Mouse (Mus musculus) heart, postnatal 0 days (tissue): Measurements from ENCODE around the gene Chchd5. TPM values are rescaled to one million over a fixed set of nuclear protein-coding genes. Genes with fewer than 3 reads are reported as not detected.

ENCODE experiments used
- ATAC-seq: fragments of 200-750 bp; cut with Nextera tagmentation; 2 replicates; pipeline ENCODE4 v1.8.0; 2017; ENCODE audit warnings: low read depth, moderate number of reproducible peaks, moderate library complexity; ENCODE audit not compliant: insufficient read depth
- DNase-seq: peaks from one replicate; pipeline ENCODE4 v3.0.0-alpha.2; 2016; ENCODE audit warnings: low spot score
- H3K27ac ChIP-seq: fragments of 300-500 bp; sonication (generic); 2 replicates; pipeline ENCODE4 v1.5.1; 2014; ENCODE audit warnings: low read depth, mild to moderate bottlenecking
- H3K27me3 ChIP-seq: fragments of 300-500 bp; sonication (generic); 2 replicates; pipeline ENCODE4 v1.6.1; 2014; ENCODE audit warnings: low read length, mixed read lengths; ENCODE audit not compliant: control insufficient read depth, insufficient read depth
- H3K36me3 ChIP-seq: fragments of 300-500 bp; sonication (generic); replicated peaks from 2 replicates; pipeline ENCODE4 v1.6.1; 2014; ENCODE audit warnings: low read length, mixed read lengths; ENCODE audit not compliant: control insufficient read depth, insufficient read depth
- H3K4me1 ChIP-seq: fragments of 300-500 bp; sonication (generic); 2 replicates; pipeline ENCODE4 v1.6.1; 2014; ENCODE audit warnings: antibody characterized with exemption; ENCODE audit not compliant: control insufficient read depth, insufficient read depth
- H3K4me2 ChIP-seq: fragments of 300-500 bp; sonication (generic); 2 replicates; pipeline ENCODE4 v1.6.1; 2014; ENCODE audit warnings: low read depth, mild to moderate bottlenecking, low read length, moderate library complexity
- H3K4me3 ChIP-seq: fragments of 300-500 bp; sonication (generic); 2 replicates; pipeline ENCODE4 v1.5.1; 2014; ENCODE audit warnings: low read depth, low read length
- H3K9ac ChIP-seq: fragments of 300-500 bp; sonication (generic); replicated peaks from 2 replicates; pipeline ENCODE4 v1.6.1; 2014; ENCODE audit warnings: low read depth, low read length, mixed read lengths
- H3K9me3 ChIP-seq: fragments of 300-500 bp; sonication (generic); replicated peaks from 2 replicates; pipeline ENCODE4 v1.6.1; 2016; ENCODE audit warnings: low read length; ENCODE audit not compliant: control insufficient read depth
- CTCF ChIP-seq: IDR thresholded peaks from 2 replicates; pipeline ENCODE4 v1.5.1; 2016; ENCODE audit warnings: antibody characterized with exemption, control low read depth, low read depth
- EP300 ChIP-seq: IDR thresholded peaks from 2 replicates; pipeline ENCODE4 v1.6.1; 2016; ENCODE audit warnings: antibody characterized with exemption, low read depth
- WGBS: fragments of 180-500 bp; shearing (Covaris S2); extraction: QIAGEN DNeasy Blood & Tissue Kit; methylation state at CpG from one replicate; pipeline ENCODE4 v1.1.7; 2014; 5-methylcytosine and 5-hydroxymethylcytosine counted together
- polyA plus RNA-seq: library from polyadenylated mRNA; unstranded; fragments of >200 nt; fragmentation: Nextera tagmentation; extraction: Ambion mirVana; gene quantifications from 2 replicates; pipeline ENCODE4 v1.2.1, GENCODE M21; 2015
- total RNA-seq: library from RNA; depleted of rRNA; stranded (reverse); fragments of >200 nt; gene quantifications from 2 replicates; pipeline ENCODE4 v1.2.3, GENCODE M21; 2014; ENCODE audit warnings: low replicate concordance; rRNA removed

Gene Chchd5
- total and polyA plus RNA-seq, 2 experiments from 2014 or later, result 17.6 to 19.4 TPM

DNA sequence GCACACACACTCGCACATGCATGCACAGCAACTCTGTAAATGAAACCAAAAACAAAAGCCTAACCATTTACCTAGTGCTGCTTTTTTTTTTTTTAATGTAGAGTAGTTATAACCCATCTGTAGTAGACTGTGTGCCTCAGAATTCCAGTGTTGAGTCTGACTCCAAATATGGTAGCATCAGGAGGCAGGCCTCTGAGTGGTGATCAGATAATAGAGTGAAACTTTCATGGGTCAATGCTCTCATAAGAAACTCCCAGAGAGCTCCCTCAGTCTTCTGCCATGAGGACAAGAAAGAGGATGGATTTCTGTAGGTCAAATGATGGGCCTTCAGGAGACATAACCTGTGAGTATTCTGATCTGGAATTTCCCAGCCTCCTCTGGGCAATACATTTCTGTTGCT is 52.9 kb downstream of the Chchd5 start:
- ATAC-seq (no peak), DNase-seq (no peak)
- no peaks in the 10 kb centered on the region for H3K36me3 ChIP-seq
- TF ChIP-seq CTCF (no peak), EP300 (no peak)
- H3K4me1 ChIP-seq, result no peaks in the 10 kb centered on the region
- H3K4me3 ChIP-seq, result no peak overlapping the region
- H3K9ac ChIP-seq, result no peak overlapping the region
- H3K27ac ChIP-seq, result 0 out of 2 replicates have a peak overlapping the region, but pooled peaks have one; percentile 4
- peak overlapping the region; percentile 14; the same call in 1 of the 2 replicates for H3K4me2 ChIP-seq
- 94% methylated on average over 1 of the region's 1 CpGs for WGBS
- no peaks in the 10 kb centered on the region for H3K27me3 ChIP-seq
- H3K9me3 ChIP-seq, result no peaks in the 10 kb centered on the region

DNA sequence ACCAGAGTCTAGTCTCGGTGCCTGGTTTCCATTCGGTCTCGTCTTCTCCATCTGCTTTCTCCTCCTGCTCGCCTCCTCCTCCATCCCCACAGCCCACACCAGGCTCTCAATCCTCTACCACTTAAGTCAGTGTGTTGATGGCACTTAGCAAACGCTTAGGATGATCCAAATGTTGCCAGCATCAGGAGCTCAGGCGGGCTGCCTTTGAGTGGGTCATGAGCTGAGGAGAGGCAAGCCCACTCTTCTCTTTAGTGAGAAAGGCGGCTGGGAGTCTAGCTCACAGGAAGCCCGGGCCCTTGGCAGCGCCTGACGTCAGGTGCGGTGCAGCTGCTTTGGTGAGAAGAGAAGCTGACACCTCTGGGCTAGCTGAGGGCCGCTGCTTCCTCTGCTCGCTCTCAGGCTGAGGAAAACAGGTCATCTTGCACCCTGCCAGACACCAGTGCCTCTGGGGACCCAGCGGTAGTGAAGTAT is 54.1 kb downstream of the Chchd5 start:
- H3K27ac ChIP-seq, result peak overlapping the region; percentile 51; the same call in 1 of the 2 replicates
- ATAC-seq (no peak), DNase-seq (no peak)
- H3K4me1 ChIP-seq, result no peaks in the 10 kb centered on the region
- H3K4me3 ChIP-seq, result no peak overlapping the region; the same call in 1 of the 2 replicates
- H3K9ac ChIP-seq, result no peak overlapping the region
- H3K9me3 ChIP-seq, result no peaks in the 10 kb centered on the region
- TF ChIP-seq EP300, result no peak
- no peak for TF ChIP-seq CTCF
- no peaks in the 10 kb centered on the region for H3K27me3 ChIP-seq
- no peaks in the 10 kb centered on the region for H3K36me3 ChIP-seq
- WGBS, result 46% methylated on average over 14 of the region's 14 CpGs
- H3K4me2 ChIP-seq, result no peak overlapping the region

Other genes starting within 250 kb of the Chchd5 start
- 1.4 TPM in 1 of 2 replicates, not detected in the other for gene Zc3h8, start 185.6 kb upstream of the Chchd5 start, total RNA-seq
- 6.8 and 7.3 TPM in 2 replicates for gene Zc3h8, start 185.6 kb upstream of the Chchd5 start, polyA plus RNA-seq
- 1.7 and 1.8 TPM in 2 replicates for gene Zc3h6, start 162.3 kb upstream of the Chchd5 start, total RNA-seq
- 3.0 and 3.2 TPM in 2 replicates for gene Zc3h6, start 162.3 kb upstream of the Chchd5 start, polyA plus RNA-seq
- 7.7 and 31.0 TPM in 2 replicates for gene Gm10762, start 162.0 kb upstream of the Chchd5 start, total RNA-seq
- gene Gm10762, start 162.0 kb upstream of the Chchd5 start, polyA plus RNA-seq, result 15.0 and 19.0 TPM in 2 replicates
- gene Vinac1, start 81.5 kb upstream of the Chchd5 start, total RNA-seq, result 0.54 TPM in 1 of 2 replicates, not detected in the other
- 0.03 TPM in 1 of 2 replicates, not detected in the other for gene Vinac1, start 81.5 kb upstream of the Chchd5 start, polyA plus RNA-seq
- gene Ttl, start 63.8 kb upstream of the Chchd5 start, total RNA-seq, result 7.1 and 9.4 TPM in 2 replicates
- 5.6 and 6.4 TPM in 2 replicates for gene Ttl, start 63.8 kb upstream of the Chchd5 start, polyA plus RNA-seq
- gene Polr1b, start 28.7 kb upstream of the Chchd5 start, total RNA-seq, result 13.6 and 15.8 TPM in 2 replicates
- gene Polr1b, start 28.7 kb upstream of the Chchd5 start, polyA plus RNA-seq, result 6.8 and 7.6 TPM in 2 replicates
- 37.1 and 46.8 TPM in 2 replicates for gene Slc20a1, start 69.1 kb downstream of the Chchd5 start, total RNA-seq
- gene Slc20a1, start 69.1 kb downstream of the Chchd5 start, polyA plus RNA-seq, result 7.0 and 8.7 TPM in 2 replicates
- 16.2 and 28.9 TPM in 2 replicates for gene Ckap2l, start 167.5 kb downstream of the Chchd5 start, total RNA-seq
- 12.3 and 12.6 TPM in 2 replicates for gene Ckap2l, start 167.5 kb downstream of the Chchd5 start, polyA plus RNA-seq
- 1.4 TPM in 1 of 2 replicates, not detected in the other for gene Il1a, start 180.3 kb downstream of the Chchd5 start, total RNA-seq
- 0.12 and 0.30 TPM in 2 replicates for gene Il1a, start 180.3 kb downstream of the Chchd5 start, polyA plus RNA-seq
- 0.62 TPM in 1 of 2 replicates, not detected in the other for gene Il1b, start 241.4 kb downstream of the Chchd5 start, total RNA-seq
- 0.27 and 0.71 TPM in 2 replicates for gene Il1b, start 241.4 kb downstream of the Chchd5 start, polyA plus RNA-seq